Mouse (Mus musculus) thymus, postnatal 10 days (tissue): ENCODE measurements around the gene Dcun1d1.
A peak's percentile ranks its signal among the peaks of the same experiment; 100 is the strongest.

Source experiments
- DNase-seq, 2 experiments: peaks; one replicate each; pipeline ENCODE4 v3.0.0; 2021; ENCODE audit warnings: low spot score in 2 of 2

Gene Dcun1d1

GRCm38 (mm10) chr3:35931359-35931758 lies 5.9 kb downstream of the Dcun1d1 start:
- DNase-seq = no peak

GRCm38 (mm10) chr3:35929831-35930230 lies 7.4 kb downstream of the Dcun1d1 start:
- DNase-seq = no peak

- DNase-seq = no peak
Observed at GRCm38 (mm10) chr3:35929406-35929805, 7.8 kb downstream of the Dcun1d1 start.

- DNase-seq = no peak
Observed at GRCm38 (mm10) chr3:35925852-35926251, 11.4 kb downstream of the Dcun1d1 start.

- DNase-seq = no peak
Observed at GRCm38 (mm10) chr3:35924007-35924406, 13.2 kb downstream of the Dcun1d1 start.

- no peak for DNase-seq
Observed at GRCm38 (mm10) chr3:35923495-35923894, 13.8 kb downstream of the Dcun1d1 start.

GRCm38 (mm10) chr3:35922522-35922921 lies 14.7 kb downstream of the Dcun1d1 start:
- no peak for DNase-seq

- no peak for DNase-seq
Observed at GRCm38 (mm10) chr3:35918229-35918628, 19.0 kb downstream of the Dcun1d1 start.

- DNase-seq = no peak
Observed at GRCm38 (mm10) chr3:35908982-35909680, 28.1 kb downstream of the Dcun1d1 start.

GRCm38 (mm10) chr3:35900555-35901204 lies 36.6 kb downstream of the Dcun1d1 start:
- no peak for DNase-seq

- no peak for DNase-seq
Observed at GRCm38 (mm10) chr3:35899109-35899508, 38.1 kb downstream of the Dcun1d1 start.

- no peak for DNase-seq
Observed at GRCm38 (mm10) chr3:35897900-35898299, 39.3 kb downstream of the Dcun1d1 start.

GRCm38 (mm10) chr3:35893156-35893555 lies 44.1 kb downstream of the Dcun1d1 start:
- DNase-seq = no peak

GRCm38 (mm10) chr3:35891123-35891522 lies 46.1 kb downstream of the Dcun1d1 start:
- no peak for DNase-seq

GRCm38 (mm10) chr3:35889531-35889930 lies 47.7 kb downstream of the Dcun1d1 start:
- DNase-seq = no peak

- peak in 1 of 2 experiments; percentile 11 for DNase-seq
Observed at GRCm38 (mm10) chr3:35883267-35883666, 54.0 kb downstream of the Dcun1d1 start.

GRCm38 (mm10) chr3:35849326-35849725 lies 87.9 kb downstream of the Dcun1d1 start:
- DNase-seq = no peak
